Mouse (Mus musculus): ENCODE results near the gene Rapgef4.

Gene Rapgef4

GRCm38 (mm10) chr2:71985730-71986129 is 4.7 kb downstream of the Rapgef4 start:
- no peak for DNase-seq

GRCm38 (mm10) chr2:71986276-71986848 is 5.3 kb downstream of the Rapgef4 start:
- DNase-seq: no peak

DNA sequence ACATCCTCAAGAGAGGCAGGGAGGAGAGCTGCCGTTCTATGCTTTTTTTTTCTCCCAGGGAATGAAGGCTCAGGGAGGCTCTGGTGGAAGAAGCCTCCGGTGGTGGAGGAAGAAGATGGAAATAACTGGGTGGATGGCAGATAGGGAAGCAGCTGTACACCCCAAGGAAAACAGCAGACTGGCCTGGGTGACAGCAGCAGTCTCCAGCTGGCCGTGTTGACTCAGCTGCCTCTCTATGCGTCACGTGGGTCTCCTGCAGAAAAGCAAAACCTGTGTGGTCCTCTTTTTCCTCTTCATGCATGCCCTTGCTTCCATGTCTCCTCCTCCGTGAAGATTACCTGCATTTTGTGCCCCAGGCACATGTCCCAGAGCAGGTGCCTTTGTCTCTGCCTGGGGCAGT is 7.5 kb downstream of the Rapgef4 start:
- DNase-seq: no peak

DNA sequence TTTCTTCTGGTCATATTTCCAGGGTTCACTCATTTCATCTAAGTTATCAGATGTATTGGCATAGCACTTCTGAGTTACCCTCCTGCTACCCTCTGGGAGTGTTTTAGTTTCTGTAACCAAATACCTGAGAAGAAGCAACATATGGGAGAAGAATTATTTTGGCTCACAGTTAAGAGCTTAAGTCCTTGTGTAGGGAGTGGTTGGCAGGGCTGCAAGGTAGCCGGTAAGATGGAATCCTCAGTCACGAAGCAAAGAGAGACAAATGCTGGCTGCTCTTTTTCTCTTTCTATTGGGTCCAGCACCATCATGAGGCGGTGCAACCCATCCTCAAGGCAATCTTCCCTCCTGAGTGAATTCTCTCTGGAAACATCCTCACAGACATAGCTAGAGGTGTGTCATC is 11.1 kb downstream of the Rapgef4 start:
- no peak for DNase-seq

DNA sequence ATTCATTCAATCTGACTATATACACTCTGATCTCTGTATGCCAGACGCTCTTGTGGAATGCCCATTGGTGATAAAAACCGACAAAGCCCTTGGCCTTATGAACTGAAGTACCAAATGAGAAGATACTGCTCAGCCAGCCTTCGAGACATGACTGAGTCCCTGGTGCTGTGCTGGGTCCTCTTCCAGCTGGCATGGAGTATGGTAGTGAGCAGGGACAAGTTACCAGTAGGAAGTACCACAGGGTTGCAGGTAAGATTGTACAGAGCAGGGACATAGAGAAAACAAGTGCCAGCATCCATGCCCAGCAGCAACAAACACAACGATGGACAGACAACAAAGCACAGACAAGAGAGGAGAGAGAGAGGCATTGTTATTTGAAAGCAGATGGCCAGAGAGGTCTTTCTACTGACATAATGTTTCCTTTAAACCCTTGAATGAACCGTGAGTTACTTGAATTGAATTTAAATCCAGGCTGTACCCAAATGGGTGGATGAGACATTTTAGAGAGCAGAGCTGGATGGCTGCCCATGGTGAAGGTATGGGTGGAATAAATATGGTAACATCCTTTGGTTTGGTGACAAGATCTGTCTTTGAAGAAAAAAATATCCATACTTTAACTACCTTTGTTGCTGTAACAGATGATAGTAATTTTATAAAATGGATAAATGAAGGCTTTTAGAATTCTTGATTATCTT is 12.8 kb downstream of the Rapgef4 start:
- DNase-seq: no peak

- DNase-seq: no peak
Measured at GRCm38 (mm10) chr2:71998531-71998930, 17.5 kb downstream of the Rapgef4 start.

- no peak for DNase-seq
Measured at GRCm38 (mm10) chr2:72000102-72000501, 19.1 kb downstream of the Rapgef4 start.

- no peak for DNase-seq
Measured at GRCm38 (mm10) chr2:72002843-72003370, 21.9 kb downstream of the Rapgef4 start.

DNA sequence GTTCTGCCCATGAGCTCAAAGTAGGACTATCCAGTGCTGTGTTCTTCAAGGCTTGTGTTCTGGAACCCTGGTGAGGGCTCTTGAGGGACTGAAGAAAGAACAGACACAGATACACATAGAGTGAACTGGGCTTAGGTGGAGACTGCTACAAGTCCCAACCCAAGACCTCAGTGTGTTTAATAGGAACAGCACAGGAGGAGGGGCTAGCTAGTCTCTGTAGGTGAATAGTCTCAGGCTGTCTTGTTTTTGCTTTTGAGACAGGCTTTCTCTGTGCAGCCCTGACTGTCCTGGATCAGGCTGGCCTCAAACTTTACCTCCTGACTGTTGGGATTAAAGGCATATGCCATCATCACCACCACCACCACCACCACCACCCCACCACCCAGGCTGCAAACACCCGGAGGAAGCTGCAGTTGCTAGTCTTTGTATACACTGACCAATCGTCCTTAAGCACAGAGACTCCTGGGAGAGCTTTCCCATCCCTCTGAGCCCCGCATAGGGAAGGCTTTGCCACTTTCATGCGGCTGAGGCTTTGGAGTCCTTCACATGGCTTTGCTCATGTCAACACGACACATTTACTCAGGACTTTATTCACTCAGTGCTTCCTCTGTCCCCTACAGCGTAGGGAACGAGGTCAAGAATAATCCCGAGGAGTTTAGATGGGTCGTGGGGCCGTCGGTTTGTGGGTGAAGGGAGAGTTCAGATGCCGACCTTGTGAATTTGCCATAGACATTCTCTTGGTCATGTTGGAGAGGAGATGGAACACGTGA is 22.9 kb downstream of the Rapgef4 start:
- no peak for DNase-seq

- DNase-seq: no peak
Measured at GRCm38 (mm10) chr2:72005051-72005450, 24.0 kb downstream of the Rapgef4 start.

DNA sequence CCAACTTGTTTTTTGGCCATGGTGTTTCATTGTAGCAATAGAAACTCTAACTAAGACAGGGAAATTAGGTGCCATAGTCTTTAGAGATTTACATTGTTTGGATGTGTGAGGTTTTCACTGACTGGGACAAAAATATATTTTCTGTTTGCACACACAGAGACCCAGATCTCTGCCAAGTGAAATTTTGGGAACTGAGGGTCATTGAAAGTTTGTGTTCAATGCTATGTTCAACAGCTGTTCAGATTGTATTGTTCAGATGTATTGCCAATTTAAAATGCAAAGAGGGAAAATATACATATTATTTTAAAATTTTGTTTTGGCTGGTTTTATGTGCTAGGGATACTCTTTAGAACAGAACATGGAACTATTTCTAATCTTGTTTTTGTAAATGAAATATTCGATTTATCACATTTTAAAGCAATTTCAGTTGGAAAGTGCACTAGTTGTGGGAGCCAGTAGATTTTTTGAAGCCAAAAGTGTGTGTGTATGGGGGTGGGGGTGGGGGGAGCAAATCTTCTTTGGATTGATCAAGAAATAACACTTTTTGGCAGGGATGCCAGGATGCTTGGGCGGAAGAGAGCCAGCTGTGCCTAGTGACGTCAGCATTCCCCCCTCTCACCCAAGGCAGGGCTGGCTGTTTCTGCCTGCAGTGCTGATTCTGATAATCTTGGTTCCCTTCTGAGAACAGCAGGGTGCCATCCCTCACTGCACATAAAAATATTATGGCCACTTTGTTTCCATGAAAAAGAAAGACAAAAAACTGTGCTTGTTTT is 28.6 kb downstream of the Rapgef4 start:
- no peak for DNase-seq

DNA sequence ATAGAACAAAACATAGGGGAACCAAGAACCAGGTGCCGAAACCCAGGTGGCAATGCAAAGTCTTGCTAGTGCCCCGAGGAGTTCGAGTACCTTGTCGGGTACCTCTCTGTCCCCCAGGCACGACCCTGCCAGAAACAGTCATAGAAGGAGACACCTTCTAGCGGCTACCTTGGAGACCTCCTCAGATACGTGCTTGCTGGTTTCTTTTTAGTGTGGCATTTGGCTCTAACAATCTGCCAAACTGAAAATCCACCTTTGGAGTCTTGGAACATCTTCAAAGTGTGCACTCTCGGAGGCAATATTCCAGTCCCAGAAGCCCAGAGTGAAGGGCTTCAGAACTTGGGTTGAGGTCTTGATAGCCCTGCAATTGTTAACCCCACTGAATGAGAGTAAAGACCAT is 34.3 kb downstream of the Rapgef4 start:
- no peak for DNase-seq

- no peak for DNase-seq
Measured at GRCm38 (mm10) chr2:72016013-72016412, 35.0 kb downstream of the Rapgef4 start.

GRCm38 (mm10) chr2:72017168-72017567 is 36.1 kb downstream of the Rapgef4 start:
- DNase-seq: no peak

GRCm38 (mm10) chr2:72018736-72019135 is 37.7 kb downstream of the Rapgef4 start:
- no peak for DNase-seq

- DNase-seq: no peak
Measured at GRCm38 (mm10) chr2:72020755-72021154, 39.7 kb downstream of the Rapgef4 start.

- no peak for DNase-seq
Measured at GRCm38 (mm10) chr2:72021440-72021839, 40.4 kb downstream of the Rapgef4 start.

- no peak for DNase-seq
Measured at GRCm38 (mm10) chr2:72021845-72022244, 40.8 kb downstream of the Rapgef4 start.

- no peak for DNase-seq
Measured at GRCm38 (mm10) chr2:72023791-72024190, 42.8 kb downstream of the Rapgef4 start.

DNA sequence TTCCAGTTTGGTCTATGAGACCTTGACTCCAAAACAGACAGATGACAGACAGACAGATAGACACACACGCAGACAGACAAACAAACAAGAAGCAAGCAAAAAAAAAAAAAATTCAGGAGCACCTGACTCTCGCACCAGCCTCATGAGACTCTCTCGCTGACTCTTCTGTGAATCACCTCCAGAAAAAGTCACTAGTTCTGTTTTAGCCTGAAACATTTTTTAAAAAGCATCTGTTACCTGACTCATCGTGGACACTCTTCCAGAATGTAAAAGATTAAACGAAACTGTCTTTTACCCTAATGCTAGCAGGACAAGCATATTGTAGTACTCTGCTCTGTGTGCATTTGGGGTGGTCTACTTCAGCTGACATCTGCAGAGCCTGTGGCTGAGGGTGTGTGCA is 44.6 kb downstream of the Rapgef4 start:
- no peak for DNase-seq

DNA sequence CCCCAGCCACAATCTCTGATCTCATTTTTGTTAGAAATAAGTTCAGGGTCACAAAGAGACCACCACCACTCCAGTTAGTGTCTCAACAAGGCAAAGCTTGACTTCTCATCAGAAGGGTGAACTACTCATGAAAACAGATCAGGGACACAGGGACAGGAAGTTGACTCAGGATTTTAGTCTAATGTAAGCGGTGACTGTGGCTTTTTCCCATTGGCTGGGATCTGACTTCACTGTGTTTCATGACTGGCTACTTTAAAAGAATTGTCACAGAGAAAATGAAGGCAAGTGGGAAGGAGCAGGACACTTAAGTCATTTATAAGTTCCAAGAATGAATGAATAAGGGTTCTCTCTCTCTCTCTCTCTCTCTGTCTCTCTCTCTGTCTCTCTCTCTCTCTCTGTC is 45.5 kb downstream of the Rapgef4 start:
- DNase-seq: no peak

- no peak for DNase-seq
Measured at GRCm38 (mm10) chr2:72029081-72029480, 48.0 kb downstream of the Rapgef4 start.

DNA sequence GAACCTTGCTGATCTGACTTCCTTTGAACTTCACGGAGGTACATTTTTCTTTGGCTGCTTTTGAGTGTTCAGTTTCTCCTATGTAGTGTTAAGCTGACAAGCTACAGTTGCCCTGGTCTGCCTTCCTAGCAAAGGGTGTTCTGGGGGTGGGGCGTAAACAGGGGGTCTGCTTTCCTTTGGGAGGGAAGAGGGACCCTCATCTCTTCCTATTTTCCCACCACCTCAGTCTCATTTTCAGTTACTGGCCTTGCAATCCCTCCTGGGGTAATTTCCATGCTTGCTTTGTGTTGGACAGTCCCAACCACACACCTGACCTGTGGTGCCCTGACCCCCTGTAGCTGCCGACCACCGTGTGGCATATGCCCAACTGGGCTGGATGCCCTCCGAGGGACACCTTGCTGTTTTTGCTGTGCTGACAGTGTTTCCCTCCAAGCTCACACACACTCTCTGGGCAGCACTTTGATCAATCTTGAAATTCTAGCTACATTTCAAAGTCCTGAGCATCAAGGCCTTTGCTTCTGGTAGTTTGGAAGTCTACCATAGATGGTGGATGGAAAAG is 48.6 kb downstream of the Rapgef4 start:
- DNase-seq: no peak

All from kidney, adult 9 months (tissue).